Mouse (Mus musculus) small intestine, adult 2 months (tissue): Measurements from ENCODE around the gene Irak4. TPM values are rescaled to one million over a fixed set of nuclear protein-coding genes. Genes with fewer than 3 reads are reported as not detected.

Source experiments
- H3K27ac ChIP-seq: fragments of 200-500 bp; 2 replicates; pipeline ENCODE4 v1.5.1; 2012; ENCODE audit warnings: low read depth, low read length, control low read depth, inconsistent platforms; ENCODE audit not compliant: insufficient read depth
- H3K27me3 ChIP-seq: fragments of 200-500 bp; 2 replicates; pipeline ENCODE4 v1.6.1; 2012; ENCODE audit warnings: mild to moderate bottlenecking, moderate library complexity, low read length, inconsistent platforms; ENCODE audit not compliant: control insufficient read depth, insufficient read depth
- H3K36me3 ChIP-seq: fragments of 200-500 bp; 2 replicates; pipeline ENCODE4 v1.6.1; 2012; ENCODE audit warnings: mild to moderate bottlenecking, low read length, control low read depth, inconsistent platforms; ENCODE audit not compliant: control insufficient read depth, insufficient read depth
- H3K4me1 ChIP-seq: fragments of 200-500 bp; 2 replicates; pipeline ENCODE4 v1.6.1; 2012; ENCODE audit warnings: low read length, inconsistent platforms, mixed read lengths; ENCODE audit not compliant: control insufficient read depth, insufficient read depth, insufficient read length
- H3K4me3 ChIP-seq: fragments of 200-500 bp; 2 replicates; pipeline ENCODE4 v1.5.1; 2012; ENCODE audit warnings: low read depth, mild to moderate bottlenecking, control low read depth, inconsistent platforms, low read length, moderate library complexity
- CTCF ChIP-seq: fragments of 200-500 bp; IDR thresholded peaks from 2 replicates; pipeline ENCODE4 v1.5.1; 2012; ENCODE audit warnings: low read depth, mild to moderate bottlenecking, control low read depth, inconsistent platforms, low read length, moderate library complexity, mixed read lengths; ENCODE audit not compliant: insufficient replicate concordance, insufficient read length; ENCODE audit errors: extremely low read depth
- POLR2A ChIP-seq: fragments of 200-500 bp; IDR thresholded peaks from 2 replicates; pipeline ENCODE4 v1.6.1; 2012; ENCODE audit warnings: low read depth, mild to moderate bottlenecking, control low read depth, inconsistent platforms, low read length, moderate library complexity
- WGBS: fragments of 180-500 bp; shearing (Covaris S2); methylation state at CpG from one replicate; pipeline ENCODE4 v1.1.7; 2018; 5-methylcytosine and 5-hydroxymethylcytosine counted together
- polyA plus RNA-seq: library from polyadenylated mRNA; depleted of rRNA; stranded (reverse); fragments of >200 nt; gene quantifications from 2 replicates; pipeline ENCODE4 v1.2.3, GENCODE M21; 2012; rRNA removed

Irak4 gene
- polyA plus RNA-seq, 1 experiment, result 12.9 TPM

- Histone ChIP-seq H3K36me3 (no peaks in the 10 kb centered on the region), H3K4me3 (no peak overlapping the region), H3K27ac (no peak overlapping the region), H3K27me3 (no peaks in the 10 kb centered on the region), H3K4me1 (peaks cover 5% of the 10 kb centered on the region)
- 29% methylated on average over 4 of the region's 4 CpGs for WGBS
- TF ChIP-seq CTCF (no peak), POLR2A (no peak)
Measured at GRCm38 (mm10) chr15:94630553-94630952, 87.1 kb downstream of the Irak4 start.

Other genes starting within 250 kb of the Irak4 start
- 0.05 TPM in 1 of 2 replicates, not detected in the other for gene Adamts20, start 78.2 kb upstream of the Irak4 start, polyA plus RNA-seq
- gene Pus7l, start 96 bp upstream of the Irak4 start, polyA plus RNA-seq, result 0.79 and 1.7 TPM in 2 replicates
- 21.3 and 42.5 TPM in 2 replicates for gene Twf1, start 46.2 kb downstream of the Irak4 start, polyA plus RNA-seq
- 0.52 and 5.2 TPM in 2 replicates for gene Tmem117, start 85.6 kb downstream of the Irak4 start, polyA plus RNA-seq